Mouse (Mus musculus) forebrain, embryonic 12.5 days (tissue): ENCODE results near the gene Stat1. TPM values are rescaled to one million over a fixed set of nuclear protein-coding genes. Genes with fewer than 3 reads are reported as not detected.

Experiments
- ATAC-seq: fragments of 200-750 bp; cut with Nextera tagmentation; 2 replicates; pipeline ENCODE4 v1.8.0; 2017; ENCODE audit warnings: moderate TSS enrichment; ENCODE audit not compliant: low FRiP score
- H3K27ac ChIP-seq: fragments of 300-500 bp; sonication (generic); 2 replicates; pipeline ENCODE4 v1.5.1; 2016; ENCODE audit warnings: mild to moderate bottlenecking
- H3K27me3 ChIP-seq: fragments of 300-500 bp; sonication (generic); 2 replicates; pipeline ENCODE4 v1.6.1; 2016; ENCODE audit warnings: mild to moderate bottlenecking
- H3K36me3 ChIP-seq: fragments of 300-500 bp; sonication (generic); replicated peaks from 2 replicates; pipeline ENCODE4 v1.6.1; 2016; ENCODE audit warnings: mild to moderate bottlenecking
- H3K4me1 ChIP-seq: fragments of 300-500 bp; sonication (generic); 2 replicates; pipeline ENCODE4 v1.6.1; 2016
- H3K4me2 ChIP-seq: fragments of 300-500 bp; sonication (generic); 2 replicates; pipeline ENCODE4 v1.6.1; 2016; ENCODE audit warnings: mild to moderate bottlenecking, moderate library complexity
- H3K4me3 ChIP-seq: fragments of 300-500 bp; sonication (generic); replicated peaks from 2 replicates; pipeline ENCODE4 v1.5.1; 2016; ENCODE audit warnings: mild to moderate bottlenecking
- H3K9ac ChIP-seq: fragments of 300-500 bp; sonication (generic); 2 replicates; pipeline ENCODE4 v1.6.1; 2016; ENCODE audit warnings: mild to moderate bottlenecking
- H3K9me3 ChIP-seq: fragments of 300-500 bp; sonication (generic); 2 replicates; pipeline ENCODE4 v1.6.1; 2016
- WGBS: fragments of 180-500 bp; shearing (Covaris S2); methylation state at CpG from one replicate; pipeline ENCODE4 v1.1.7; 2016; 5-methylcytosine and 5-hydroxymethylcytosine counted together
- polyA plus RNA-seq: library from polyadenylated mRNA; unstranded; fragments of >200 nt; fragmentation: Nextera tagmentation; extraction: Ambion mirVana; gene quantifications from 2 replicates; pipeline ENCODE4 v1.2.1, GENCODE M21; 2016

The Stat1 gene
- polyA plus RNA-seq, 1 experiment from 2014 or later = 15.4 TPM

GRCm38 (mm10) chr1:52140534-52140933 is 21.3 kb downstream of the Stat1 start:
- peaks cover 9% of the 10 kb centered on the region; the same call in 1 of the 2 replicates for H3K36me3 ChIP-seq
- H3K9me3 ChIP-seq = no peaks in the 10 kb centered on the region
- H3K9ac ChIP-seq = no peak overlapping the region
- no peak overlapping the region for H3K4me2 ChIP-seq
- H3K4me3 ChIP-seq = no peak overlapping the region
- H3K27me3 ChIP-seq = no peaks in the 10 kb centered on the region
- 78% methylated on average over 9 of the region's 9 CpGs for WGBS
- ATAC-seq = no peak
- H3K4me1 ChIP-seq = no peaks in the 10 kb centered on the region
- no peak overlapping the region for H3K27ac ChIP-seq

DNA sequence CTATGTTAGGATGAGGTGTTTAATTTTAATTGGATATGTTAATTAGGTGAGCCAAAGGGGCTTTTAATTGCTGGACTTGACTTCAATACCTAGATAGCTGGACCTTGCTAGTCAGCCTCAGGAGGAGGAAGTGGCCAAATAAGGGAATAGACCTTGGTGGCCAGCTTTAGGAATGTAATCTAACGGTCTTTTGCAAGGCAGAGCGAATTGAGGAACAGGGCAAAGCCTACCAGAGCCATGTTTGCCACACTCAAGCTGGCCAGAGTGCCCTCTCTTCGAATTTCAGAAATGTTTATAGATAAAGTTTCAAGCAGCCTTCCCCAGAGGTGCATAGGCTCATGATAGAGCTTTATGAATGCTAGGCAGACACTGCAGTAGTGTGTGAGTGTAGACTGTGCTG is 22.2 kb downstream of the Stat1 start:
- no peak overlapping the region for H3K4me2 ChIP-seq
- H3K27me3 ChIP-seq = no peaks in the 10 kb centered on the region
- H3K4me1 ChIP-seq = no peaks in the 10 kb centered on the region
- 77% methylated on average over 3 of the region's 3 CpGs for WGBS
- H3K4me3 ChIP-seq = no peak overlapping the region
- H3K36me3 ChIP-seq = peaks cover 9% of the 10 kb centered on the region; the same call in 1 of the 2 replicates
- H3K9me3 ChIP-seq = no peaks in the 10 kb centered on the region
- no peak overlapping the region for H3K27ac ChIP-seq
- ATAC-seq = no peak
- no peak overlapping the region for H3K9ac ChIP-seq

- H3K27ac ChIP-seq = no peak overlapping the region
- no peak for ATAC-seq
- H3K4me2 ChIP-seq = no peak overlapping the region
- H3K4me3 ChIP-seq = no peak overlapping the region
- peaks cover 9% of the 10 kb centered on the region; the same call in 1 of the 2 replicates for H3K36me3 ChIP-seq
- 84% methylated on average over 4 of the region's 4 CpGs for WGBS
- no peaks in the 10 kb centered on the region for H3K27me3 ChIP-seq
- H3K4me1 ChIP-seq = peaks cover 3% of the 10 kb centered on the region; the same call in 1 of the 2 replicates
- H3K9me3 ChIP-seq = no peaks in the 10 kb centered on the region
- no peak overlapping the region for H3K9ac ChIP-seq
These were observed 22.9 kb downstream of the Stat1 start for GRCm38 (mm10) chr1:52142117-52142516.

GRCm38 (mm10) chr1:52143191-52143590 is 24.0 kb downstream of the Stat1 start:
- ATAC-seq = no peak
- H3K9me3 ChIP-seq = no peaks in the 10 kb centered on the region
- peaks cover 9% of the 10 kb centered on the region; the same call in 1 of the 2 replicates for H3K36me3 ChIP-seq
- peaks cover 3% of the 10 kb centered on the region; the same call in 1 of the 2 replicates for H3K4me1 ChIP-seq
- no peak overlapping the region for H3K4me3 ChIP-seq
- no peak overlapping the region for H3K9ac ChIP-seq
- WGBS = 89% methylated on average over 4 of the region's 4 CpGs
- no peak overlapping the region for H3K4me2 ChIP-seq
- H3K27me3 ChIP-seq = no peaks in the 10 kb centered on the region
- H3K27ac ChIP-seq = no peak overlapping the region

DNA sequence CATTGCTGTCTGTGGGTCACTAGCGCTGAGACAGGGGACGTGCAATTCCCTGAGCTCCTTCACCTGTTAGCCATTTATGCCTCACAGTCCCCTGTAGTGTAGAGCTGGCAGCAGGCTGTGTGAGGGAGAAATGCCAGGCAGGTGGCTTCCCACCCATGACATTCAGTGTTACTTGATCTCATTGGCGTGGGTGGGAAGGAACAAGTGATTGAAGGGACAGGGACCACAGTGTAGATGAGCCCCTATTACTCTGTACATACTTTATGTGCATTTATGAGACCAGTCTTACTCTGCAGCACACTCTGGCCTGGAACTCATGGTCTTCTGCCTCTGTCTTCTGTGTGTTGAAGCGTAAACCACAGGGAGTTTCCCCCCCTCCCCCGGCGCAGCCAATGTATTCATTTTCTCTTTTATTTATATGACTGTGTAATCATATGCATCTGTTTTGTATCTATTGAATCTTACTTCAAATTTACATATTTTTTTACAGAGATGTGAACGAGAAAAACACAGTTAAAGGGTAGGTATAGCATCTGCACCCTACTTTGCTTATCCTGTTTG is 24.4 kb downstream of the Stat1 start:
- H3K4me3 ChIP-seq = no peak overlapping the region
- 92% methylated on average over 7 of the region's 7 CpGs for WGBS
- no peaks in the 10 kb centered on the region for H3K27me3 ChIP-seq
- no peaks in the 10 kb centered on the region for H3K9me3 ChIP-seq
- 0 out of 2 replicates have a peak, but pooled peaks cover 9% of the 10 kb centered on the region for H3K36me3 ChIP-seq
- H3K4me2 ChIP-seq = no peak overlapping the region
- no peak overlapping the region for H3K9ac ChIP-seq
- ATAC-seq = no peak
- H3K27ac ChIP-seq = no peak overlapping the region
- peaks cover 3% of the 10 kb centered on the region; the same call in 1 of the 2 replicates for H3K4me1 ChIP-seq

DNA sequence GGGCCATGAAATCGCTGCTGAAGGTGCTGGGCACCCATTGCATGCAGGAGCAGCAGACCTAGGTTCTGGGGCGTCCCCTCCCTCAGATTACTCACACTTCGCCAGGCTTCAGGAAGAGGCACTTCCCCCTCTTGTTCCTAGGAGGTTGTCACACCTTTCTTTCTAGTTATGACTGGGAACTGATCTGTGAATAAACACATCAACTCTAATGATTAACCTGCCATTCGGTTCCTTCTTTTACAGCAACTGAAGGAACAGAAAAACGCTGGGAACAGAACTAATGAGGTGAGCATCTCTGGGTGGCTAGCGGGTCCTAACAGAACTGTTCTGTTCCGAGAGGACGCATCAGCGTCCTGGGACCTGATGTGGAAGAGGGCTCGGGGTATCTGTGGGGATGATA is 25.7 kb downstream of the Stat1 start:
- H3K27me3 ChIP-seq = no peaks in the 10 kb centered on the region
- ATAC-seq = no peak
- H3K9ac ChIP-seq = no peak overlapping the region
- H3K4me3 ChIP-seq = no peak overlapping the region
- 0 out of 2 replicates have a peak, but pooled peaks cover 4% of the 10 kb centered on the region for H3K36me3 ChIP-seq
- peaks cover 3% of the 10 kb centered on the region for H3K4me1 ChIP-seq
- WGBS = 82% methylated on average over 10 of the region's 10 CpGs
- no peak overlapping the region for H3K4me2 ChIP-seq
- no peak overlapping the region for H3K27ac ChIP-seq
- no peaks in the 10 kb centered on the region for H3K9me3 ChIP-seq

DNA sequence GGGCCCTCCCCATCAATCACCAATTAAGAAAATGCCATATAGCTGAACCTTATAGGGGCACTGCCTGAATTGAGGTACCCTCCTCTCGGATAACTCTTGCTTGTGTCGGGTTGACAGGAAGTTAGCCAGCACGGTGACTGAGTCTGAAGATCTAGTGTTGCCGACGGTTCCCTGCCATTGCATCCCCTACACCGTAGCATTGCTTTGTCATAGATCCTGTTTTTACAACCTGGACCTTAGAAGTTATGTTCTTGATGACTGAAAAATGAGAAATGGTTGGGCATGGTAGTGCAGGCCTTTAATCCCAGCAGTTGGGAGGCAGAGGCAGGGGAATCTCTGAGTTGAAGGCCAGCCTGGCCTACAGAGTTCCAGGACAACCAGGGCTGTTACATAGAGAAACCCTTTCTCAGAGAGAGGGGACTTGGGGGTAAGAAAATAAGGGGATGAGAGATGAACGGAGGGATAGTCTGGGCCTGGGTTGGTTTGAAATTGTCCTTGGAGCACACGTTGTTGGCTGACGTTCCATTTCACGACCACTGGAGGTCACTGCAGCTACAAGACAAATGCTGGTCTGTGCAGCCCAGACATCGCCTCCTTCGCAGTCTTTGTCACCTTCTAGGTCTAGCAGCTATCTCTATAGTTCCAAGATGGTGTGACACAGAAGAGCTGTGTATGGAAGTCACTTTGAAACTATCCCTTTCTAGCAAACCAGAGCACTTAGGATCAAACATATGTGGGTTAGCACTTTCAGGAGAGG is 27.2 kb downstream of the Stat1 start:
- ATAC-seq = peak; percentile 83
- H3K27ac ChIP-seq = no peak overlapping the region
- no peaks in the 10 kb centered on the region for H3K9me3 ChIP-seq
- 55% methylated on average over 12 of the region's 12 CpGs for WGBS
- no peak overlapping the region for H3K4me3 ChIP-seq
- no peak overlapping the region for H3K9ac ChIP-seq
- 0 out of 2 replicates have a peak, but pooled peaks cover 4% of the 10 kb centered on the region for H3K36me3 ChIP-seq
- peaks cover 8% of the 10 kb centered on the region for H3K4me1 ChIP-seq
- H3K27me3 ChIP-seq = no peaks in the 10 kb centered on the region
- H3K4me2 ChIP-seq = no peak overlapping the region

GRCm38 (mm10) chr1:52147431-52147830 is 28.2 kb downstream of the Stat1 start:
- no peak overlapping the region for H3K27ac ChIP-seq
- H3K4me3 ChIP-seq = no peak overlapping the region
- no peaks in the 10 kb centered on the region for H3K27me3 ChIP-seq
- no peak overlapping the region for H3K9ac ChIP-seq
- H3K36me3 ChIP-seq = 0 out of 2 replicates have a peak, but pooled peaks cover 4% of the 10 kb centered on the region
- H3K9me3 ChIP-seq = no peaks in the 10 kb centered on the region
- H3K4me2 ChIP-seq = no peak overlapping the region
- peaks cover 8% of the 10 kb centered on the region for H3K4me1 ChIP-seq
- 91% methylated on average over 2 of the region's 2 CpGs for WGBS
- no peak for ATAC-seq

DNA sequence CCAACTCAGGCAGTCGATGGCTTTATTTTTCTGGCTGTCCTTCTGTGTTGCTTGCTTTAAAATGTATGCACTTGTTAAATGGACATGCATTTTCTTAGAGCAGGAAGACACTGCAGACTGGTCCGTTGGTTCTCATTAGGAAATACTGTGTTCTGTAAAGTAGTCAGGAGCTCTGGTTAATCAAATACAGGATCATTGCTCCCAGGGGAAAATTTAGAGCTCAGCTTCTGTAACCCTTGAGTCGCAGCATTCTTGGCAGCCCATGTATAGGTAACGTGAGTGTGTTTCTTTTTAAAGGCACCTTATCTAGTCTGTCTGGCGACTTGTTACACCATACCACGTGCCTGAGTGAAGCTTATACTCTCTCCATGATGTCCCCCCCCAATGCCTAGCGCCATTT is 28.9 kb downstream of the Stat1 start:
- no peak for ATAC-seq
- Histone ChIP-seq H3K36me3 (0 out of 2 replicates have a peak, but pooled peaks cover 4% of the 10 kb centered on the region), H3K4me1 (peaks cover 8% of the 10 kb centered on the region), H3K27ac (no peak overlapping the region), H3K4me3 (no peak overlapping the region), H3K27me3 (no peaks in the 10 kb centered on the region), H3K9me3 (no peaks in the 10 kb centered on the region), H3K9ac (no peak overlapping the region), H3K4me2 (no peak overlapping the region)
- 79% methylated on average over 7 of the region's 7 CpGs for WGBS

DNA sequence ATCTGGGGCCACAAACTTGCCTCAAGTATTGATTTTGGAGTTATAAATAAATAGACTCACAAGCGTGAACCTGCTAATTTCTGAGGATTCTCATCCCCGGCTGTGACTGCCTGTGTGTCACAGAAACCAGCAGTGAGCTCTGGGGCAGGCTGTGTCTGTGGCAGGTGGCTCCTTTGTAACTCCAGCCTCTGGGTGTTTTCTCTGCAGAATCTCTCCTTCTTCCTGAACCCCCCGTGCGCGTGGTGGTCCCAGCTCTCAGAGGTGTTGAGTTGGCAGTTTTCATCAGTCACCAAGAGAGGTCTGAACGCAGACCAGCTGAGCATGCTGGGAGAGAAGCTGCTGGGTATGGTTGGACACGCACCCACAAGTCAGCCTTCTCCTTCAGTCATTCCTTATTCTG is 29.5 kb downstream of the Stat1 start:
- Histone ChIP-seq H3K27me3 (no peaks in the 10 kb centered on the region), H3K9ac (no peak overlapping the region), H3K4me3 (no peak overlapping the region), H3K4me1 (peaks cover 8% of the 10 kb centered on the region), H3K27ac (no peak overlapping the region), H3K4me2 (no peak overlapping the region), H3K36me3 (0 out of 2 replicates have a peak, but pooled peaks cover 4% of the 10 kb centered on the region), H3K9me3 (no peaks in the 10 kb centered on the region)
- no peak for ATAC-seq
- WGBS = 80% methylated on average over 7 of the region's 7 CpGs

DNA sequence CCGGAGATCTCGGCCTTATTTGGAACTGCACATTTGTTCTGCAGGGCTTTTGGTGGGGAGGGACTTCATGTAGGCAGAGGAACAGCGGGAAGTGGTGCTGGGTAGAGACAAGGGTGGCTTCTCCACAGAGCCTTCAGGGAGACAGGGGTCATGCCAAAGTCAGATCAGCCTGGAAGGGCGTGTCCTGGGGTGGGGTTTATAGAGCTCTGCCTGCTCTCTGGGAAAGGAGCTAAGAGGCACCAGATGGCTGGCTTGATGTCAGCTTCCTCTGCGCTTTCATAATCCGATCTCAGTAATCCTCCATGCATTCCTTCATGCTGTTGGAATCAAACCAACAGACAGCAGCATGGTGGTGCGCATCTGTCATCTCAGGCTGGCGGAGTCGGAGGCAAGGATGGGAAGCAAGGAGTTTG is 30.7 kb downstream of the Stat1 start:
- no peaks in the 10 kb centered on the region for H3K9me3 ChIP-seq
- no peak overlapping the region for H3K4me2 ChIP-seq
- no peak overlapping the region for H3K27ac ChIP-seq
- ATAC-seq = no peak
- WGBS = 65% methylated on average over 9 of the region's 9 CpGs
- no peaks in the 10 kb centered on the region for H3K27me3 ChIP-seq
- H3K9ac ChIP-seq = no peak overlapping the region
- H3K36me3 ChIP-seq = no peaks in the 10 kb centered on the region
- H3K4me3 ChIP-seq = no peak overlapping the region
- H3K4me1 ChIP-seq = peaks cover 8% of the 10 kb centered on the region

- H3K4me2 ChIP-seq = no peak overlapping the region
- H3K27me3 ChIP-seq = no peaks in the 10 kb centered on the region
- peak overlapping the region; percentile 36; the same call in 1 of the 2 replicates for H3K27ac ChIP-seq
- WGBS = 64% methylated on average over 11 of the region's 11 CpGs
- H3K9ac ChIP-seq = no peak overlapping the region
- no peak overlapping the region for H3K4me3 ChIP-seq
- peaks cover 8% of the 10 kb centered on the region for H3K4me1 ChIP-seq
- ATAC-seq = no peak
- H3K36me3 ChIP-seq = no peaks in the 10 kb centered on the region
- H3K9me3 ChIP-seq = no peaks in the 10 kb centered on the region
These were observed 31.4 kb downstream of the Stat1 start for GRCm38 (mm10) chr1:52150676-52151075.
